Mouse (Mus musculus) midbrain, postnatal 0 days (tissue): ENCODE measurements at regions not wholly inside any gene's neighbourhood (a gene's known extent, or its start where the extent isn't known, plus 50 kb on each side); places are given as distances from the start of the nearest gene placed in this dataset.

ENCODE experiments used
- ATAC-seq: fragments of 200-750 bp; cut with Nextera tagmentation; 2 replicates; pipeline ENCODE4 v1.8.0; 2017; ENCODE audit warnings: moderate number of reproducible peaks, mild to moderate bottlenecking, moderate TSS enrichment, moderate library complexity; ENCODE audit not compliant: low FRiP score
- DNase-seq: peaks from one replicate; pipeline ENCODE4 v3.0.0-alpha.2; 2015; ENCODE audit warnings: low spot score
- H3K27ac ChIP-seq: fragments of 300-500 bp; sonication (generic); 2 replicates; pipeline ENCODE4 v1.5.1; 2014; ENCODE audit warnings: low read depth, mild to moderate bottlenecking, low read length, mixed read lengths
- H3K27me3 ChIP-seq: fragments of 300-500 bp; sonication (generic); 2 replicates; pipeline ENCODE4 v1.6.1; 2014; ENCODE audit warnings: low read length, control low read depth, mixed read lengths; ENCODE audit not compliant: insufficient read depth
- H3K36me3 ChIP-seq: fragments of 300-500 bp; sonication (generic); 2 replicates; pipeline ENCODE4 v1.6.1; 2014; ENCODE audit warnings: low read length, control low read depth, mixed read lengths; ENCODE audit not compliant: insufficient read depth
- H3K4me1 ChIP-seq: fragments of 300-500 bp; sonication (generic); 2 replicates; pipeline ENCODE4 v1.6.1; 2014; ENCODE audit warnings: mild to moderate bottlenecking, control low read depth, antibody characterized with exemption, low read length, mixed read lengths; ENCODE audit not compliant: insufficient read depth
- H3K4me2 ChIP-seq: fragments of 300-500 bp; sonication (generic); 2 replicates; pipeline ENCODE4 v1.6.1; 2014; ENCODE audit warnings: low read depth, mild to moderate bottlenecking, low read length, mixed read lengths; ENCODE audit not compliant: poor library complexity, severe bottlenecking
- H3K4me3 ChIP-seq: fragments of 300-500 bp; sonication (generic); 2 replicates; pipeline ENCODE4 v1.5.1; 2014; ENCODE audit warnings: low read depth, mild to moderate bottlenecking, low read length, moderate library complexity
- H3K9ac ChIP-seq: fragments of 300-500 bp; sonication (generic); replicated peaks from 2 replicates; pipeline ENCODE4 v1.6.1; 2014; ENCODE audit warnings: mild to moderate bottlenecking, low read length, moderate library complexity, mixed read lengths; ENCODE audit not compliant: poor library complexity, severe bottlenecking
- H3K9me3 ChIP-seq: fragments of 300-500 bp; sonication (generic); 2 replicates; pipeline ENCODE4 v1.6.1; 2016; ENCODE audit warnings: low read length, control low read depth
- CTCF ChIP-seq: IDR thresholded peaks from 2 replicates; pipeline ENCODE4 v1.5.1; 2016; ENCODE audit warnings: antibody characterized with exemption, mild to moderate bottlenecking
- WGBS: fragments of 180-500 bp; shearing (Covaris S2); extraction: QIAGEN DNeasy Blood & Tissue Kit; methylation state at CpG from one replicate; pipeline ENCODE4 v1.1.7; 2014; 5-methylcytosine and 5-hydroxymethylcytosine counted together

DNA sequence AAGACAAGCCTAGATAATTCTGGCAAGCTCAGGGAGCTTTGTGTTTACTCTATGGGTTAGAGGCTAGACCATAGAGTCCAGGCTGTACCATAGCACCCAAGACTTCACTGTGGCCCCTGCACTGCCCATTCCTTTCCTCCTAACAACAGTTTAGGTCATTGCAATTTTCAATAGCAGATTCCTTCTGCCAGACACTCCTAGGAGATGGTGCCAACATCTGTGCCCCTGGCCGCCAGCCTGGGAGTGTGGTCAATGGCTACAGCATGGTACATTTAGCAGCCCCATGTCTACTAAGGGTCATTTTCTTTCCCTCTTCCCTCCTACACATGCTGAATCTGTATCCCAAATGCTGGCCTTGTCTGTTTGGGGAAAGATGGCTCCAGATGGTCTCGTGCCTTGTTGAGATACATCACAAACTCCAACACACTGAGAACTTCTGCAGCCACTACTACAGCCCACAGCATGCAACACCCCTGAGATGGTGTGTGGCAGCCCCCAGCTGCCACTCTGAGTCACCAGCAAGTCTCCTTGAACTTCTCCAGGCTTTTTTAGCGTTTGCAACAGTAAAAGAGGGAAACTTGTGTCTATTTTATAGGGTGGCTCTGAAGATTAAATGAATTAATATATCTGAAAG is 115.9 kb downstream of the CK137956 start:
- Histone ChIP-seq H3K4me3 (no peak overlapping the region), H3K9me3 (no peaks in the 10 kb centered on the region), H3K4me2 (no peak overlapping the region), H3K27ac (no peak overlapping the region), H3K4me1 (no peaks in the 10 kb centered on the region), H3K36me3 (no peaks in the 10 kb centered on the region), H3K27me3 (no peaks in the 10 kb centered on the region), H3K9ac (no peak overlapping the region)
- TF ChIP-seq CTCF, result no peak
- no peak for DNase-seq
- no peak for ATAC-seq
- 88% methylated on average over 3 of the region's 3 CpGs for WGBS

DNA sequence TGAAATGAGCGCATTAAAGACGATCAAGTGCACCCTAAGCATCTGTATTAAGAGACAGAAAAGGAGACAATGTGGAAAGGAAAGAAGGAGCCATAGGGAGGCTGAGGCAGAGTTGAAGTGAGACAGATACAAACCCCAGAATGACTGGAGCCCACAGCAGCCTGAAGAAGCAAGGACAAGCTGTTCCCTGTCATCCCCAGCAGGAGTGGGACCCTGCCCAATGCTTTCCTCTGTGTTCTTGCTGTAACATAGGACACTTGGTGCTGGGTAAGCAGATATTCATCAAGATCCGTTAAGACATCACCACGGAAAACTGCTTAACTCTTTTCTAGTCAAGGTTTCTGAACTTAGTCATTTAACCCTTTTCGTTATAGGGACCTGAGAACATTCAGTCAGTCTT is 121.4 kb downstream of the CK137956 start:
- H3K27ac ChIP-seq, result no peak overlapping the region
- H3K9ac ChIP-seq, result no peak overlapping the region
- H3K9me3 ChIP-seq, result no peaks in the 10 kb centered on the region
- H3K4me1 ChIP-seq, result no peaks in the 10 kb centered on the region
- no peak overlapping the region for H3K4me2 ChIP-seq
- no peaks in the 10 kb centered on the region for H3K27me3 ChIP-seq
- DNase-seq (no peak), ATAC-seq (no peak)
- no peak for TF ChIP-seq CTCF
- no peaks in the 10 kb centered on the region for H3K36me3 ChIP-seq
- H3K4me3 ChIP-seq, result no peak overlapping the region
- WGBS, result 90% methylated on average over 5 of the region's 5 CpGs

DNA sequence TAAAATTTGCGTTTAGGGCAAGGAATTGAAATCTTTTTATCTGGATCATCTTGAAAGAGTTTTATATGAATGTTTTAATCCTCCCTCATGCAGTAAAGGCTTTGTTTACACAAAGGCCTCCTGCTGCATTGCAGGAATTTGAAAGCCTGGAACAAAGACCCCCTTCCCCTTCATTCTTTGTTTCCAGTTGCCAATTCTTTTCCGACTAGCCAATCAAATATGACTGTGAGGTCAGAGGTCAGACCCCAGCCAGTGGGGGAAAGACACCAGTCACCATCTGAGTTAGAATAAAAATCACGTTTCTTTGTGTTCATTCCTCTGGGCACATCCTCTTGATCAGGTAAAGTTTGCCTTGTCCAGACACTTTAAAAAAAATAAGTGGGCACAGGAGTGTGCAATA is 124.4 kb downstream of the CK137956 start:
- no peaks in the 10 kb centered on the region for H3K4me1 ChIP-seq
- no peak for TF ChIP-seq CTCF
- no peak overlapping the region for H3K4me2 ChIP-seq
- no peak overlapping the region for H3K27ac ChIP-seq
- no peaks in the 10 kb centered on the region for H3K9me3 ChIP-seq
- ATAC-seq (no peak), DNase-seq (no peak)
- H3K36me3 ChIP-seq, result no peaks in the 10 kb centered on the region
- H3K4me3 ChIP-seq, result no peak overlapping the region
- no peak overlapping the region for H3K9ac ChIP-seq
- WGBS, result 14% methylated on average over 3 of the region's 3 CpGs
- no peaks in the 10 kb centered on the region for H3K27me3 ChIP-seq

DNA sequence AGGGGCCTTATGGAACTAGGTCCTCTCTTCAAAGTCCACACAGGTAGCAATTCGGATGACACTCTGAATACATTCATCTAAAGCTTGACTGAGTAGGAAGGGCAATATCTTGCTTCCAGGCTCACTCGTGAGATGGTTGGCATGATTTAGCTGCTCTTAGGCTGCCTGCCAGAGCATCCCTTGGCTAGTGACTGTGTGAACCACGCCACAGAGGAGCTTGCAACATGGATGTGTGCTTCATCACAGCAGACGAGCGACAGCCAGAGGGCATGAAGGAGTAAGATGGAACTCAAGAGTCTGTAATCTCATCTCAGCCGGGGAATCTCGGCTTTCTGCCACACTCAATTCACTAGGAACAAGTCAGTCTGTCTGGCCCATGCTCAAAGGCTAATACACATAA is 127.3 kb downstream of the CK137956 start:
- DNase-seq, result peak; percentile 40
- 0 out of 2 replicates have a peak, but pooled peaks have one; percentile 5 for TF ChIP-seq CTCF

DNA sequence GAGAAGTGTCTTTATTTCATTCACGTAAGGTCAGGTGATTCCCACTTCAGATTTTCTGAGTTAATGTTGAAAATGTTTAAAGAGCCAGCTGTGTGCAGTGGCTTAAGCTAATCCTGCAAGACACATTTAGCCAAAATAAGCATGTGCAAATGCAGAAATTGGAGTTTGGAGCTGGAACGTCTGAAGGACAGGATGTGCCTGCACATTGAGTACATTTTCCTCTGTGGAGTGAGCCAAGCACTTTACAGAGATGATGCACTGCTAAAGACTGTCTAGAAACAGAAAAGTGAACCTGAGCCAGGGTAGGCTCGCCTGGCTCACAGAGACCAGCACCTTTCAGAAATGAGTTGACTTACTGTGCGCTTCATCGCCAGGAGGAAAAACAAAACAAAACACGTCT is 137.1 kb downstream of the CK137956 start:
- DNase-seq (no peak), ATAC-seq (no peak)
- TF ChIP-seq CTCF, result no peak
- Histone ChIP-seq H3K36me3 (no peaks in the 10 kb centered on the region), H3K4me2 (no peak overlapping the region), H3K4me3 (no peak overlapping the region), H3K27me3 (no peaks in the 10 kb centered on the region), H3K4me1 (no peaks in the 10 kb centered on the region), H3K9ac (no peak overlapping the region), H3K9me3 (no peaks in the 10 kb centered on the region), H3K27ac (no peak overlapping the region)
- WGBS, result 81% methylated on average over 6 of the region's 6 CpGs

More for the DNA sequence above, 127.3 kb downstream of the CK137956 start:
- Histone ChIP-seq H3K9me3 (no peaks in the 10 kb centered on the region), H3K4me2 (no peak overlapping the region), H3K9ac (no peak overlapping the region), H3K4me1 (no peaks in the 10 kb centered on the region), H3K27ac (no peak overlapping the region), H3K27me3 (no peaks in the 10 kb centered on the region), H3K4me3 (no peak overlapping the region), H3K36me3 (no peaks in the 10 kb centered on the region)
- no peak for ATAC-seq
- WGBS, result 68% methylated on average over 7 of the region's 7 CpGs

DNA sequence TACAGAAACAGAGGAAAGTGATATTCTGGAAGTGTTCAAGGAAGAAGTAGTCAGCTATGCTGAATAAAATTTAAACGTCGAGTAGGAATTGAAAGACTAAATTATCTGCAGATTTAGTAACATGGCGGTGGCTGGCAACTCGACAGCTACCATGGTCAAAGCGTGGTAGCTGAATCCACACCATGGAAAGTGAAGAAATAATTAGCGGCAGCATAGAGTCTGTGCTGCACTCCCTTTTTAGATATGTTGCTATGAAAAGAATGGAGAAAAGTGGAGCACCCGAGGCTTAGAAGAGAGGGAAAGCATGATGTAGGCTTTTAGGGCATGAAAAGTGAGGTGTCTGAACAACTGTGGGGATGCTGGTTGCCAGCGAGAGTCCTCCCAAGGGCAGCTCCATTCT is 143.8 kb downstream of the CK137956 start:
- H3K27ac ChIP-seq, result no peak overlapping the region
- no peaks in the 10 kb centered on the region for H3K27me3 ChIP-seq
- no peaks in the 10 kb centered on the region for H3K36me3 ChIP-seq
- H3K4me3 ChIP-seq, result no peak overlapping the region
- no peaks in the 10 kb centered on the region for H3K9me3 ChIP-seq
- no peak for TF ChIP-seq CTCF
- no peak overlapping the region for H3K9ac ChIP-seq
- WGBS, result 91% methylated on average over 8 of the region's 8 CpGs
- H3K4me1 ChIP-seq, result no peaks in the 10 kb centered on the region
- no peak for ATAC-seq
- no peak overlapping the region for H3K4me2 ChIP-seq
- DNase-seq, result no peak
